Mouse (Mus musculus): ENCODE measurements around the gene Ddt. TPM values are rescaled to one million over a fixed set of nuclear protein-coding genes. Genes with fewer than 3 reads are reported as not detected.

Ddt gene
- polyA plus RNA-seq (2014; fragmentation: Illumina TruSeq; extraction: RNeasy Lipid Tissue Mini Kit (QIAGEN cat#74804); ENCODE audit: low read depth, low replicate concordance), result 109 TPM

GRCm38 (mm10) chr10:75772795-75773664 lies at the start of gene Ddt:
TSS of gene Ddt (minus strand) at chr10:75773414.

GRCm38 (mm10) chr10:75822443-75822842 lies 49.2 kb upstream of the Ddt start, which contains the start of gene Gstt4:
TSS of gene Gstt4 (minus strand) at chr10:75822543.

GRCm38 (mm10) chr10:75798176-75798696 lies 25.0 kb upstream of the Ddt start, which contains the start of gene Gstt1:
TSS of gene Gstt1 (minus strand) at chr10:75798584.

GRCm38 (mm10) chr10:75780769-75781578 lies 7.8 kb upstream of the Ddt start, which contains the start of the genes Gm20441 and Gstt3:
TSS of gene Gm20441 (minus strand) at chr10:75780954.
TSS of gene Gstt3 (minus strand) at chr10:75781414.

GRCm38 (mm10) chr10:75763682-75764518 lies 9.3 kb downstream of the Ddt start, which contains the start of gene Cabin1:
TSS of gene Cabin1 (minus strand) at chr10:75764341.

Other genes with a start within 250 kb of the Ddt start
- gene Lrrc75b, start 213.1 kb downstream of the Ddt start, polyA plus RNA-seq (2014; fragmentation: Illumina TruSeq; extraction: RNeasy Lipid Tissue Mini Kit (QIAGEN cat#74804); ENCODE audit: low read depth, low replicate concordance), result 19.3 TPM
- 177 TPM for gene Ggt1, start 211.8 kb downstream of the Ddt start, polyA plus RNA-seq (2014; fragmentation: Illumina TruSeq; extraction: RNeasy Lipid Tissue Mini Kit (QIAGEN cat#74804); ENCODE audit: low read depth, low replicate concordance)
- gene Ggt5, start 184.1 kb downstream of the Ddt start, polyA plus RNA-seq (2014; fragmentation: Illumina TruSeq; extraction: RNeasy Lipid Tissue Mini Kit (QIAGEN cat#74804); ENCODE audit: low read depth, low replicate concordance), result 12.0 TPM
- 14.8 TPM for gene Susd2, start 129.4 kb downstream of the Ddt start, polyA plus RNA-seq (2014; fragmentation: Illumina TruSeq; extraction: RNeasy Lipid Tissue Mini Kit (QIAGEN cat#74804); ENCODE audit: low read depth, low replicate concordance)
- gene Cabin1, start 9.1 kb downstream of the Ddt start, polyA plus RNA-seq (2014; fragmentation: Illumina TruSeq; extraction: RNeasy Lipid Tissue Mini Kit (QIAGEN cat#74804); ENCODE audit: low read depth, low replicate concordance), result 23.1 TPM
- gene Gm20441, start 7.5 kb upstream of the Ddt start, polyA plus RNA-seq (2014; fragmentation: Illumina TruSeq; extraction: RNeasy Lipid Tissue Mini Kit (QIAGEN cat#74804); ENCODE audit: low read depth, low replicate concordance), result not detected
- 112 TPM for gene Gstt3, start 8.0 kb upstream of the Ddt start, polyA plus RNA-seq (2014; fragmentation: Illumina TruSeq; extraction: RNeasy Lipid Tissue Mini Kit (QIAGEN cat#74804); ENCODE audit: low read depth, low replicate concordance)
- gene Gstt1, start 25.2 kb upstream of the Ddt start, polyA plus RNA-seq (2014; fragmentation: Illumina TruSeq; extraction: RNeasy Lipid Tissue Mini Kit (QIAGEN cat#74804); ENCODE audit: low read depth, low replicate concordance), result 99.2 TPM
- gene Gstt4, start 49.1 kb upstream of the Ddt start, polyA plus RNA-seq (2014; fragmentation: Illumina TruSeq; extraction: RNeasy Lipid Tissue Mini Kit (QIAGEN cat#74804); ENCODE audit: low read depth, low replicate concordance), result 10.3 TPM
- gene Gstt2, start 64.0 kb upstream of the Ddt start, polyA plus RNA-seq (2014; fragmentation: Illumina TruSeq; extraction: RNeasy Lipid Tissue Mini Kit (QIAGEN cat#74804); ENCODE audit: low read depth, low replicate concordance), result 66.6 TPM
- gene Mif, start 86.8 kb upstream of the Ddt start, polyA plus RNA-seq (2014; fragmentation: Illumina TruSeq; extraction: RNeasy Lipid Tissue Mini Kit (QIAGEN cat#74804); ENCODE audit: low read depth, low replicate concordance), result 195 TPM
- gene Derl3, start 120.0 kb upstream of the Ddt start, polyA plus RNA-seq (2014; fragmentation: Illumina TruSeq; extraction: RNeasy Lipid Tissue Mini Kit (QIAGEN cat#74804); ENCODE audit: low read depth, low replicate concordance), result 86.2 TPM
- 52.3 TPM for gene Smarcb1, start 148.2 kb upstream of the Ddt start, polyA plus RNA-seq (2014; fragmentation: Illumina TruSeq; extraction: RNeasy Lipid Tissue Mini Kit (QIAGEN cat#74804); ENCODE audit: low read depth, low replicate concordance)
- 104 TPM for gene Chchd10, start 159.7 kb upstream of the Ddt start, polyA plus RNA-seq (2014; fragmentation: Illumina TruSeq; extraction: RNeasy Lipid Tissue Mini Kit (QIAGEN cat#74804); ENCODE audit: low read depth, low replicate concordance)
- gene Mmp11, start 163.1 kb upstream of the Ddt start, polyA plus RNA-seq (2014; fragmentation: Illumina TruSeq; extraction: RNeasy Lipid Tissue Mini Kit (QIAGEN cat#74804); ENCODE audit: low read depth, low replicate concordance), result 9.3 TPM
- 3.2 TPM for gene Gm867, start 167.3 kb upstream of the Ddt start, polyA plus RNA-seq (2014; fragmentation: Illumina TruSeq; extraction: RNeasy Lipid Tissue Mini Kit (QIAGEN cat#74804); ENCODE audit: low read depth, low replicate concordance)
- gene Vpreb3, start 169.6 kb upstream of the Ddt start, polyA plus RNA-seq (2014; fragmentation: Illumina TruSeq; extraction: RNeasy Lipid Tissue Mini Kit (QIAGEN cat#74804); ENCODE audit: low read depth, low replicate concordance), result 0.93 TPM
- gene Gm5134, start 181.1 kb upstream of the Ddt start, polyA plus RNA-seq (2014; fragmentation: Illumina TruSeq; extraction: RNeasy Lipid Tissue Mini Kit (QIAGEN cat#74804); ENCODE audit: low read depth, low replicate concordance), result 0.34 TPM

Data from adipose tissue, adult 10 weeks (tissue).